Mouse (Mus musculus) neural tube, embryonic 15.5 days (tissue): ENCODE measurements around the gene Hspa12a. TPM values are rescaled to one million over a fixed set of nuclear protein-coding genes. Genes with fewer than 3 reads are reported as not detected.

ENCODE experiments used
- ATAC-seq: fragments of 200-750 bp; cut with Nextera tagmentation; 2 replicates; pipeline ENCODE4 v1.8.0; 2017; ENCODE audit warnings: mild to moderate bottlenecking, moderate TSS enrichment, moderate library complexity; ENCODE audit not compliant: low FRiP score
- H3K27ac ChIP-seq: fragments of 300-500 bp; sonication (generic); replicated peaks from 2 replicates; pipeline ENCODE4 v1.5.1; 2015; ENCODE audit warnings: mild to moderate bottlenecking, inconsistent platforms
- H3K27me3 ChIP-seq: fragments of 300-500 bp; sonication (generic); replicated peaks from 2 replicates; pipeline ENCODE4 v1.6.1; 2015; ENCODE audit warnings: inconsistent platforms
- H3K36me3 ChIP-seq: fragments of 300-500 bp; sonication (generic); 2 replicates; pipeline ENCODE4 v1.6.1; 2015; ENCODE audit warnings: inconsistent platforms
- H3K4me1 ChIP-seq: fragments of 300-500 bp; sonication (generic); 2 replicates; pipeline ENCODE4 v1.6.1; 2015; ENCODE audit warnings: inconsistent platforms
- H3K4me2 ChIP-seq: fragments of 300-500 bp; sonication (generic); 2 replicates; pipeline ENCODE4 v1.6.1; 2015; ENCODE audit warnings: inconsistent platforms, mild to moderate bottlenecking, moderate library complexity
- H3K4me3 ChIP-seq: fragments of 300-500 bp; sonication (generic); replicated peaks from 2 replicates; pipeline ENCODE4 v1.5.1; 2015; ENCODE audit warnings: mild to moderate bottlenecking, inconsistent platforms
- H3K9ac ChIP-seq: fragments of 300-500 bp; sonication (generic); replicated peaks from 2 replicates; pipeline ENCODE4 v1.6.1; 2015; ENCODE audit warnings: mild to moderate bottlenecking, inconsistent platforms
- H3K9me3 ChIP-seq: fragments of 300-500 bp; sonication (generic); replicated peaks from 2 replicates; pipeline ENCODE4 v1.6.1; 2016; ENCODE audit warnings: inconsistent platforms
- WGBS: fragments of 180-500 bp; shearing (Covaris S2); methylation state at CpG from one replicate; pipeline ENCODE4 v1.1.7; 2015; ENCODE audit warnings: mixed read lengths; 5-methylcytosine and 5-hydroxymethylcytosine counted together
- polyA plus RNA-seq: library from polyadenylated mRNA; unstranded; fragments of >200 nt; fragmentation: Nextera tagmentation; extraction: Ambion mirVana; gene quantifications from 2 replicates; pipeline ENCODE4 v1.2.1, GENCODE M21; 2015

The Hspa12a gene
- polyA plus RNA-seq, 1 experiment from 2014 or later = 72.7 TPM

- H3K9me3 ChIP-seq = no peaks in the 10 kb centered on the region
- H3K9ac ChIP-seq = no peak overlapping the region
- no peak overlapping the region for H3K4me2 ChIP-seq
- H3K27ac ChIP-seq = no peak overlapping the region
- H3K27me3 ChIP-seq = no peaks in the 10 kb centered on the region
- 74% methylated on average over 3 of the region's 3 CpGs for WGBS
- no peaks in the 10 kb centered on the region for H3K36me3 ChIP-seq
- peaks cover 4% of the 10 kb centered on the region; the same call in 1 of the 2 replicates for H3K4me1 ChIP-seq
- no peak overlapping the region for H3K4me3 ChIP-seq
- ATAC-seq = no peak
Observed at GRCm38 (mm10) chr19:58873536-58873935, 69.9 kb downstream of the Hspa12a start.

GRCm38 (mm10) chr19:58872381-58873259 is 70.8 kb downstream of the Hspa12a start:
- ATAC-seq = no peak
- Histone ChIP-seq H3K4me1 (no peaks in the 10 kb centered on the region), H3K27me3 (no peaks in the 10 kb centered on the region), H3K4me3 (no peak overlapping the region), H3K4me2 (no peak overlapping the region), H3K9ac (no peak overlapping the region), H3K27ac (no peak overlapping the region), H3K9me3 (no peaks in the 10 kb centered on the region), H3K36me3 (no peaks in the 10 kb centered on the region)
- 82% methylated on average over 11 of the region's 11 CpGs for WGBS

GRCm38 (mm10) chr19:58871878-58872277 is 71.6 kb downstream of the Hspa12a start:
- H3K36me3 ChIP-seq = no peaks in the 10 kb centered on the region
- no peak overlapping the region for H3K27ac ChIP-seq
- H3K4me1 ChIP-seq = no peaks in the 10 kb centered on the region
- H3K9ac ChIP-seq = no peak overlapping the region
- no peak for ATAC-seq
- no peaks in the 10 kb centered on the region for H3K9me3 ChIP-seq
- 82% methylated on average over 6 of the region's 6 CpGs for WGBS
- H3K4me3 ChIP-seq = no peak overlapping the region
- no peak overlapping the region for H3K4me2 ChIP-seq
- no peaks in the 10 kb centered on the region for H3K27me3 ChIP-seq

GRCm38 (mm10) chr19:58866651-58867050 is 76.8 kb downstream of the Hspa12a start:
- Histone ChIP-seq H3K9ac (no peak overlapping the region), H3K27ac (no peak overlapping the region), H3K4me1 (no peaks in the 10 kb centered on the region), H3K4me2 (no peak overlapping the region), H3K27me3 (no peaks in the 10 kb centered on the region), H3K4me3 (no peak overlapping the region), H3K36me3 (no peaks in the 10 kb centered on the region), H3K9me3 (no peaks in the 10 kb centered on the region)
- ATAC-seq = no peak
- 74% methylated on average over 4 of the region's 4 CpGs for WGBS

- H3K4me1 ChIP-seq = peaks cover 10% of the 10 kb centered on the region; the same call in 1 of the 2 replicates
- H3K4me3 ChIP-seq = no peak overlapping the region
- no peak overlapping the region for H3K4me2 ChIP-seq
- no peaks in the 10 kb centered on the region for H3K36me3 ChIP-seq
- no peaks in the 10 kb centered on the region for H3K27me3 ChIP-seq
- WGBS = 36% methylated on average over 5 of the region's 5 CpGs
- H3K9ac ChIP-seq = no peak overlapping the region
- H3K27ac ChIP-seq = no peak overlapping the region
- H3K9me3 ChIP-seq = no peaks in the 10 kb centered on the region
- ATAC-seq = no peak
Observed at GRCm38 (mm10) chr19:58865224-58865623, 78.2 kb downstream of the Hspa12a start.

GRCm38 (mm10) chr19:58864006-58864573 is 79.4 kb downstream of the Hspa12a start:
- Histone ChIP-seq H3K4me1 (peaks cover 21% of the 10 kb centered on the region), H3K9me3 (no peaks in the 10 kb centered on the region), H3K4me3 (no peak overlapping the region), H3K27me3 (no peaks in the 10 kb centered on the region), H3K4me2 (no peak overlapping the region), H3K36me3 (no peaks in the 10 kb centered on the region), H3K27ac (no peak overlapping the region), H3K9ac (no peak overlapping the region)
- 89% methylated on average over 1 of the region's 1 CpGs for WGBS
- no peak for ATAC-seq

GRCm38 (mm10) chr19:58861174-58861760 is 82.2 kb downstream of the Hspa12a start:
- H3K4me1 ChIP-seq = peaks cover 40% of the 10 kb centered on the region
- no peaks in the 10 kb centered on the region for H3K27me3 ChIP-seq
- H3K9me3 ChIP-seq = no peaks in the 10 kb centered on the region
- peak overlapping the region; percentile 89 for H3K4me2 ChIP-seq
- 16% methylated on average over 12 of the region's 12 CpGs for WGBS
- no peak for ATAC-seq
- no peaks in the 10 kb centered on the region for H3K36me3 ChIP-seq
- peak overlapping the region; percentile 86 for H3K27ac ChIP-seq
- peak overlapping the region; percentile 74 for H3K4me3 ChIP-seq
- H3K9ac ChIP-seq = peak overlapping the region; percentile 80; the same call in 1 of the 2 replicates

GRCm38 (mm10) chr19:58860255-58861173 is 82.9 kb downstream of the Hspa12a start:
- Histone ChIP-seq H3K36me3 (no peaks in the 10 kb centered on the region), H3K9ac (peak overlapping the region; percentile 80), H3K4me3 (peak overlapping the region; percentile 74), H3K27ac (peak overlapping the region; percentile 86), H3K9me3 (no peaks in the 10 kb centered on the region), H3K4me2 (peak overlapping the region; percentile 89), H3K4me1 (peaks cover 45% of the 10 kb centered on the region), H3K27me3 (no peaks in the 10 kb centered on the region)
- peak; percentile 87 for ATAC-seq
- WGBS = under 1% methylated on average over 46 of the region's 46 CpGs

GRCm38 (mm10) chr19:58859831-58860254 is 83.6 kb downstream of the Hspa12a start:
- H3K4me1 ChIP-seq = peaks cover 50% of the 10 kb centered on the region
- ATAC-seq = peak; percentile 43
- no peaks in the 10 kb centered on the region for H3K9me3 ChIP-seq
- H3K27ac ChIP-seq = peak overlapping the region; percentile 86
- H3K4me2 ChIP-seq = peak overlapping the region; percentile 89
- no peaks in the 10 kb centered on the region for H3K36me3 ChIP-seq
- H3K4me3 ChIP-seq = peak overlapping the region; percentile 74
- 0% methylated on average over 14 of the region's 14 CpGs for WGBS
- H3K27me3 ChIP-seq = no peaks in the 10 kb centered on the region
- H3K9ac ChIP-seq = peak overlapping the region; percentile 80

- H3K4me3 ChIP-seq = peak overlapping the region; percentile 74
- peak overlapping the region; percentile 80 for H3K9ac ChIP-seq
- H3K36me3 ChIP-seq = no peaks in the 10 kb centered on the region
- peak overlapping the region; percentile 86 for H3K27ac ChIP-seq
- H3K27me3 ChIP-seq = no peaks in the 10 kb centered on the region
- peak overlapping the region; percentile 89 for H3K4me2 ChIP-seq
- 8% methylated on average over 6 of the region's 6 CpGs for WGBS
- ATAC-seq = peak; percentile 45; the same call in 1 of the 2 replicates
- H3K9me3 ChIP-seq = no peaks in the 10 kb centered on the region
- H3K4me1 ChIP-seq = peaks cover 50% of the 10 kb centered on the region
Observed at GRCm38 (mm10) chr19:58859357-58859756, 84.1 kb downstream of the Hspa12a start.
